25 mouse cellular contexts compared by ENCODE assay signal in genomic region chr14:51309951-51310350, GRCm38 (mm10). TPM values are rescaled to one million over a fixed set of nuclear protein-coding genes. Genes with fewer than 3 reads are reported as not detected.
DNase-seq lines count a peak whose midpoint lies in the region; TF ChIP-seq lines count a peak whose summit lies in the region.
"Had no signal": no experiment of that assay in that cellular context is flagged by ENCODE, and none has a peak within 500 bp of the region (broad histone marks: within the 10 kb centered on the region; RNA-seq: fewer than 3 reads in every experiment).

No protein-coding gene starts in this region.

- no peak overlapping the region for H3K4me3 ChIP-seq in gastrocnemius, adult 2 months
- H3K4me3 ChIP-seq: embryonic facial prominence, embryonic 10.5 days; forebrain, embryonic 15.5 days; hindbrain, embryonic 15.5 days; intestine, embryonic 15.5 days; left cerebral cortex, adult 2 months; liver, embryonic 13.5 days; midbrain, embryonic 15.5 days; neural tube, embryonic 12.5 days had no signal

- TF ChIP-seq CTCF in gastrocnemius, adult 2 months (IDR thresholded peaks at IDR 0.05), result no peak

- DNase-seq in gastrocnemius, adult 2 months, result peak; percentile 46
- no peak for DNase-seq in gastrocnemius, postnatal 4 days (ENCODE audit: low spot score in 2 of 2)
- DNase-seq in kidney, postnatal 14 days, result peak; percentile 41
- DNase-seq in kidney, adult 11 months, result no peak
- DNase-seq in gastrocnemius, postnatal 14 days, result peak; percentile 22
- peak; percentile 32 to 58 for DNase-seq in heart, adult 9 months (ENCODE audit: low spot score in 2 of 2)
- DNase-seq in embryo, embryonic 11 days, result no peak
- DNase-seq in embryo, embryonic 10 days (ENCODE audit: low spot score), result no peak
- DNase-seq: adrenal gland, adult 2 months; cerebellum, adult 9-10 months; liver, embryonic 13.5 days; lung, adult 2 months; right cerebral cortex, postnatal 14 days; spleen, adult 18-20 months had no signal

- intact Hi-C loops in gastrocnemius, adult 2 months (cut with DNase I), result no loop called here
- intact Hi-C loops in gastrocnemius, postnatal 14 days (cut with DNase I; ENCODE audit: low total_unique reads), result no loop called here

- peak overlapping the region; percentile 71 for H3K27ac ChIP-seq in gastrocnemius, adult 2 months
- H3K27ac ChIP-seq: embryonic facial prominence, embryonic 10.5 days; forebrain, embryonic 15.5 days; hindbrain, embryonic 15.5 days; intestine, embryonic 15.5 days; left cerebral cortex, adult 2 months; liver, embryonic 13.5 days; macrophage; midbrain, embryonic 15.5 days; neural tube, embryonic 12.5 days had no signal

RNA-seq across cellular contexts. Expression of gene Gm7247, which starts 51.6 kb away (rescaled TPM):
- total RNA-seq in gastrocnemius, adult 2 months (2021), result not detected
- not detected for total RNA-seq in gastrocnemius, postnatal 4 days (2021)
- total RNA-seq in gastrocnemius, postnatal 14 days (2021), result not detected
- total RNA-seq: adrenal gland, adult 2 months; ES-E14; layer of hippocampus, postnatal 10 days; left cerebral cortex, adult 2 months; left cerebral cortex, postnatal 36 days had no signal

RNA-seq across cellular contexts. Expression of gene Rnase2a, which starts 54.0 kb away (rescaled TPM):
- 1 to 10 TPM in 1 of 2 experiments, under 1 TPM in 1; 0.87 to 2.0 TPM for total RNA-seq in gastrocnemius, adult 2 months (2021)
- not detected for total RNA-seq in gastrocnemius, postnatal 4 days (2021)
- under 1 TPM in 1 of 2 experiments, not detected in 1; 0.64 TPM for total RNA-seq in gastrocnemius, postnatal 14 days (2021)
- total RNA-seq: ES-E14; layer of hippocampus, postnatal 10 days; left cerebral cortex, adult 2 months; left cerebral cortex, postnatal 36 days had no signal

Comparison
In these comparisons a context has a peak if more than half of its experiments do, and no peak if none do; other contexts are left out.
1. DNase-seq: peak in gastrocnemius, adult 2 months (single experiment), kidney, postnatal 14 days (single experiment), gastrocnemius, postnatal 14 days (single experiment) and heart, adult 9 months (2 of 2); none in gastrocnemius, postnatal 4 days (0 of 2), kidney, adult 11 months (single experiment), embryo, embryonic 11 days (single experiment) and embryo, embryonic 10 days (single experiment).